Mouse (Mus musculus): ENCODE data around the gene Fpr3. TPM values are rescaled to one million over a fixed set of nuclear protein-coding genes. Genes with fewer than 3 reads are reported as not detected.
A peak's percentile ranks its signal among the peaks of the same experiment; 100 is the strongest.
"Not testable (repeated sequence)": the region's sequence is repeated elsewhere in the genome, so short reads cannot be mapped to it uniquely, and the experiment has no call there.

Gene Fpr3
- polyA plus RNA-seq, 1 experiment from 2014 or later = not detected

DNA sequence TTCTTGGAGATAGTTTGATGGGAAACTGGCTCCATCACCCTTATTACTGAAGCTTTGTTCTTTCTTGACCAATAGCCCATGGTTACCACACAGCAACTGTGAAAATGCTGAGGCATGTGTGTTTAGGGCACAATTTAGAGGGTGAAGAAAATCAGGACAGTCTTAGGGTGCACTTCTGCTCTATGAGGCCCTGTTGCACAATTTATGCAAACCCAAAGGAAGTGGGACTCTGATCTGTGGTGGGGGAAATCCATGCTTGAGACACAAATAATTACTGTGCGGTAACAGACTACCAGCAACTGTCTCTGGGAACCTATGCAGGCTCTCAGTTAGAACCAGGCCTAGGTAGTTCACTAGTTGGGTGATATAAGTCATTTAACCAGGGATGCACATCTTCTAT, 13.1 kb downstream of the Fpr3 start:
- Histone ChIP-seq H3K27me3 (ENCODE audit: insufficient read depth, poor library complexity, severe bottlenecking) (no peaks in the 10 kb centered on the region), H3K36me3 (no peaks in the 10 kb centered on the region), H3K27ac (no peak overlapping the region), H3K4me3 (no peak overlapping the region), H3K9me3 (no peaks in the 10 kb centered on the region), H3K4me1 (no peaks in the 10 kb centered on the region)
- no peak for DNase-seq (ENCODE audit: low spot score)
- WGBS = 85% methylated on average over 1 of the region's 1 CpGs

DNA sequence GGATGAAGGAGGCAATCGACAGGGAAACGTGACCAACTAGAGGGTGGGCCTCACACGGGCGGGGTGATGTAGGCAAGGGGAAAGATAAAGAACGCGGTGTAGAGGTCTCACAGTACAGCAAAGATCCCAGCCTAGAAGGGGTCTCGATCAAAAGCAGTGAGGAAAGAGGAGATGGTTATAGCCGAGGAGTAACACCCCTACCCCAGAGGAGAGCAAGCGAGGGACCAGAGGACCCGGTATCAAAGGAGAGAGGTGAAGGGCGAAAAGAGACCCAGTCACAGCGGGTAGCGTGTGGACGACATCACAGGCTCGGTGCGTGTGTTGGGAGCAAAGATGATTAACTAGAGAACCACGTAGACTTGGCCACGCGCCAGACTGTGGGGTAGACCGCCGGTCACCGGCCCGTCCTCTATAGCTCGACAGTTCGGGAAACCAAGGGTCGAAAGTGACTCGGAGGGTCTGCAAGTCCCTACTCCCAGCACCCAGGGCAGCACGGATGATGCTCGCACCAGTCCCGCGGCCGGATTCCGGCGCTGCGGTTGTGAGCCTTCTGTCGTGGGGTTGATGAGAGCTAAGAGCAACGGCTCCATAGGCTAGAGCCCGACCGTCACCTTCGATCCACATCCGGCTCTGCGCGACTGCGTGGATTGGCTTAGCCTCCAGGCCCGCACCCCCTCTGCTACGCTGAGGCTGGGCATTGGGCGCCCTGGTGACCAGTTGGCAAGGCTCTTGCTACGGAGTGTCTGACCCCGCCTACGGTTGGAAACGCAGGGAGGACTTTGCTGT, 22.2 kb downstream of the Fpr3 start:
- no peaks in the 10 kb centered on the region for H3K36me3 ChIP-seq
- peaks cover 5% of the 10 kb centered on the region; the same call in 1 of the 2 replicates for H3K9me3 ChIP-seq
- no peaks in the 10 kb centered on the region for H3K27me3 ChIP-seq (ENCODE audit: insufficient read depth, poor library complexity, severe bottlenecking)
- no peaks in the 10 kb centered on the region for H3K4me1 ChIP-seq
- WGBS = 17% methylated on average over 51 of the region's 51 CpGs
- peak; percentile 93 for DNase-seq (ENCODE audit: low spot score)
- H3K27ac ChIP-seq = peak overlapping the region; percentile 80
- peak overlapping the region; percentile 64 for H3K4me3 ChIP-seq

DNA sequence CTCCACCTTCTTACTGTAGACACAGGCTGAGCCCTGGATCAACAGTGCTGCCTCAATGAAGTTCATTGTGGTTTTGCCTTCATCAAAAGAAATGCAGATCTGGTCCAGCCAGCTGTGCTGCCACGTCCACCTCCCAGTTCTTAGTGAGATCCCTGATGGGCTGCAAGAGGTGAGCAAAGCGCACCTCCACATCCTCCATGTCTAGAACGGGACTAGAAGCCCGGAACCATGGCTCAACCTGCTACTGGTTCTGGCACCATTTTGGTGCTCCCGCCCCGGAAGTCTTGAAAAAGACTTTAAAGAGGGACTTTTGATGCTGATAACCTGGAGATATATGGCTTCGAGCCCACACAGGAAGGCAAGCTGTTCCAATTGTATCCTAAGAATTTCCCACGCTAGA, 25.0 kb downstream of the Fpr3 start:
- H3K9me3 ChIP-seq; DNase-seq (ENCODE audit: low spot score); H3K36me3 ChIP-seq; H3K4me3 ChIP-seq; H3K4me1 ChIP-seq; H3K27me3 ChIP-seq (ENCODE audit: insufficient read depth, poor library complexity, severe bottlenecking); H3K27ac ChIP-seq: not testable (repeated sequence)
- WGBS = 83% methylated on average over 8 of the region's 8 CpGs

DNA sequence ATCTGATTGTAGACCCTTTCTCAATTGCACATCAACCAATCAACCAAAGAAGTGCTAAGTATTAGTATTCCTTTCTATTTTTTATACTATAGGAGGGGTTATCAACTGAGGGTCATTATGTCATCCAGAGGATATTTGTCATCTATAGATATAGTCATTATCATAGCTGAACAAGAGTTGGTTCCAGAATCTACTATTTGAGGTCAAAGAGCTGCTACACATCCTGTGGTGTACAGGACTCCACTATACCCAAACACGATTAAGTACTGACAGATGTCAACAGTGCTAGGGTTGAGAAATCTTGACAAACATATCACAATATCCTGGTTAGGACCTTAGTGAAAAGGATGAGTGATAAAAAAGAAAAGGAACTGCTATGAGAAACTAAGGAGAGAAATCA, 29.7 kb downstream of the Fpr3 start:
- 87% methylated on average over 1 of the region's 1 CpGs for WGBS
- no peak for DNase-seq (ENCODE audit: low spot score)
- H3K9me3 ChIP-seq = 0 out of 2 replicates have a peak, but pooled peaks cover 2% of the 10 kb centered on the region
- H3K4me3 ChIP-seq = no peak overlapping the region
- no peaks in the 10 kb centered on the region for H3K4me1 ChIP-seq
- H3K27ac ChIP-seq = no peak overlapping the region
- no peaks in the 10 kb centered on the region for H3K36me3 ChIP-seq
- H3K27me3 ChIP-seq (ENCODE audit: insufficient read depth, poor library complexity, severe bottlenecking) = no peaks in the 10 kb centered on the region

DNA sequence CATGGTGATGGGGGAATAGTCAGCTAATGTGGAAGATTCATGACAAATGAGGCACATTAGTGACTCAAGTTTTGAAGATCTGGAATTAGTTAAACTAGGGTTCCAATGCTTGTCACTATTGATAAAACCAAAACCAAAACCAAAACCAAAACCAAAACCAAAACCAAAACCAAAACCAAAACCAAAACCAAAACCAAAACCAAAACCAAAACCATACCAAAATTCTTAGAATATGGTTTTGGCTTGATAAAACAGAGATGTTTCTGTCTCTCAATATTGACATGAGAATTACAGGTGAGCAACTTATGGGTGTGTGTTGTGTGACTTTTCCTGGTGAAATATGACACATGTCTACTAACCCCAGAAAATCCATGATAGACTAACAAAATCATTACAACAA, 30.1 kb downstream of the Fpr3 start:
- Histone ChIP-seq H3K4me3 (no peak overlapping the region), H3K4me1 (no peaks in the 10 kb centered on the region), H3K9me3 (0 out of 2 replicates have a peak, but pooled peaks cover 2% of the 10 kb centered on the region), H3K27me3 (ENCODE audit: insufficient read depth, poor library complexity, severe bottlenecking) (no peaks in the 10 kb centered on the region), H3K36me3 (no peaks in the 10 kb centered on the region), H3K27ac (no peak overlapping the region)
- no peak for DNase-seq (ENCODE audit: low spot score)

DNA sequence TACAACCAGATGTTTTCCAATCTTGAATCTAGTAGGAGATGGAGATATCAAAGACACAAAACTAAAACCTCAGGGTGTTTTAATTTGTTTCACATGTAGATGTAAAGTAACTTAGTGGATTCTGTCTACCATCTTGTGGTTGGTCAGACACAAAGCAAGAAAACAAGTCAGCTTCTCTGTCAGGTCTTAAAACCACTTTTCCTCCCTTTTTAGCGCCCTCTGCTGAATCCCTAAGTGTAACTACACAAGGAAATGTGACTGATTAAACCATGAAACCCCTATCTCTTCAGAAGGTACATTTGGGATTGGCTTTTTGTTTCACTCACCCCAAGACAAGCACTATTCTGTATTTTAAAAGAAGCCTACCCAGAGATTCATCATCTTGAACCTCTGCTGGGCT, 85.8 kb downstream of the Fpr3 start:
- Histone ChIP-seq H3K36me3 (no peaks in the 10 kb centered on the region), H3K27ac (no peak overlapping the region), H3K27me3 (ENCODE audit: insufficient read depth, poor library complexity, severe bottlenecking) (no peaks in the 10 kb centered on the region), H3K4me1 (no peaks in the 10 kb centered on the region), H3K4me3 (no peak overlapping the region), H3K9me3 (peaks cover under 1% of the 10 kb centered on the region)
- DNase-seq (ENCODE audit: low spot score) = no peak
- WGBS = 15% methylated on average over 1 of the region's 1 CpGs

DNA sequence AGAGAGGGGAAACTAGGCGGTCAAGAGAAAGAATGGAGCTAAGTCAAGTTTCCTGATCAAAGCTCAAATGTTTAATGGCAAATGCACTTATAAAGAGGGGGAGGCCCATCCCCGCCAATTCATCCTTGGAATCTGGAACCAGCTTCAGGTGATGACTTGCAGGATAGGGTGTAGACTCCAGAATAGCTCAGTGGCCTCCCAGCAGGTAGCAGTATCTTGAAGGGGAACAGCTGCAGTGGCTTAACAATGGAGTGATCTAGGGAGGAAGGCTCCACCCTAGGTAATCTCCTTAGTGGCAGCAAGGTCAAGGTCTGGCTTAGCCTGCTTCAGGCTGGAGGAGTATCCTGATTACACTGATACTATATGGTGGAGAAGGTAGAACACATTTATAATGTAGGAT, 93.6 kb downstream of the Fpr3 start:
- H3K4me1 ChIP-seq; H3K36me3 ChIP-seq; H3K9me3 ChIP-seq; H3K27me3 ChIP-seq (ENCODE audit: insufficient read depth, poor library complexity, severe bottlenecking); DNase-seq (ENCODE audit: low spot score); H3K4me3 ChIP-seq; H3K27ac ChIP-seq: not testable (repeated sequence)
- WGBS = 82% methylated on average over 2 of the region's 2 CpGs

DNA sequence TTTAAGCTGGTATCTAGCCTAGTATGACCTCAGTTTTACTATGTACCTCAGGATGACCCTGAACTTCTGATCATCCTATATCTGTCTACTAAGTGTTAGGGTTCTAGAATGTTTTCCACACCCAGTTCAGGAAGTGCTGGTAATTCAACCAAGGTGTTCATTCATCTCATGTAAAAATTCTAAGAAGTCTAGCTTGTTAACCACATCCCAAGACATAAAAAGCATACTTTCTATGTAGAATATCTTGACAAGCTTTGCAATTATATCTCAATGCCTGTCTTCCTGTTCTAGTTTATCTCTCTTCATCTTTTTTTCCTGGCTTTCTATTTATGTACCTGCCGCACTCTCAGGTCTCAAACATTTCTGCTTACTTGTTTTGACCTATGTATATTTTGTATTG, 117.1 kb downstream of the Fpr3 start:
- WGBS = 79% methylated on average over 1 of the region's 1 CpGs
- Histone ChIP-seq H3K36me3 (no peaks in the 10 kb centered on the region), H3K4me1 (no peaks in the 10 kb centered on the region), H3K4me3 (no peak overlapping the region), H3K27ac (no peak overlapping the region), H3K27me3 (ENCODE audit: insufficient read depth, poor library complexity, severe bottlenecking) (no peaks in the 10 kb centered on the region), H3K9me3 (no peaks in the 10 kb centered on the region)
- no peak for DNase-seq (ENCODE audit: low spot score)

Other genes with a start within 250 kb of the Fpr3 start
- not detected in 2 replicates for gene Vmn2r90, start 184.1 kb upstream of the Fpr3 start, polyA plus RNA-seq (2016; fragmentation: Nextera tagmentation; extraction: Ambion mirVana)
- 30.7 and 32.3 TPM in 2 replicates for gene Spaca6, start 60.7 kb upstream of the Fpr3 start, polyA plus RNA-seq (2016; fragmentation: Nextera tagmentation; extraction: Ambion mirVana)
- gene Has1, start 32.6 kb upstream of the Fpr3 start, polyA plus RNA-seq (2016; fragmentation: Nextera tagmentation; extraction: Ambion mirVana) = 0.68 and 1.1 TPM in 2 replicates
- 0.10 TPM in 1 of 2 replicates, not detected in the other for gene Fpr1, start 3.9 kb upstream of the Fpr3 start, polyA plus RNA-seq (2016; fragmentation: Nextera tagmentation; extraction: Ambion mirVana)
- gene Fpr2, start within 50 bp of the Fpr3 start, polyA plus RNA-seq (2016; fragmentation: Nextera tagmentation; extraction: Ambion mirVana) = not detected in 2 replicates
- not detected in 2 replicates for gene Fpr-rs4, start 133.9 kb downstream of the Fpr3 start, polyA plus RNA-seq (2016; fragmentation: Nextera tagmentation; extraction: Ambion mirVana)
- not detected in 2 replicates for gene Vmn2r124, start 161.6 kb downstream of the Fpr3 start, polyA plus RNA-seq (2016; fragmentation: Nextera tagmentation; extraction: Ambion mirVana)
- not detected in 2 replicates for gene Vmn2r91, start 197.2 kb downstream of the Fpr3 start, polyA plus RNA-seq (2016; fragmentation: Nextera tagmentation; extraction: Ambion mirVana)